Mouse (Mus musculus) kidney, embryonic 15.5 days (tissue): ENCODE measurements at regions not wholly inside any gene's neighbourhood (a gene's known extent, or its start where the extent isn't known, plus 50 kb on each side); places are given as distances from the start of the nearest gene placed in this dataset.

ENCODE experiments used
- ATAC-seq: fragments of 200-750 bp; cut with Nextera tagmentation; replicated peaks from 2 replicates; pipeline ENCODE4 v1.8.0; 2017; ENCODE audit warnings: moderate TSS enrichment; ENCODE audit not compliant: low FRiP score
- H3K27ac ChIP-seq: fragments of 300-500 bp; sonication (generic); 2 replicates; pipeline ENCODE4 v1.5.1; 2015; ENCODE audit warnings: mild to moderate bottlenecking, inconsistent platforms
- H3K27me3 ChIP-seq: fragments of 300-500 bp; sonication (generic); 2 replicates; pipeline ENCODE4 v1.6.1; 2015; ENCODE audit warnings: inconsistent platforms
- H3K36me3 ChIP-seq: fragments of 300-500 bp; sonication (generic); 2 replicates; pipeline ENCODE4 v1.6.1; 2015; ENCODE audit warnings: inconsistent platforms
- H3K4me1 ChIP-seq: fragments of 300-500 bp; sonication (generic); 2 replicates; pipeline ENCODE4 v1.6.1; 2015; ENCODE audit warnings: inconsistent platforms
- H3K4me2 ChIP-seq: fragments of 300-500 bp; sonication (generic); 2 replicates; pipeline ENCODE4 v1.6.1; 2015; ENCODE audit warnings: moderate library complexity, mild to moderate bottlenecking, inconsistent platforms
- H3K4me3 ChIP-seq: fragments of 300-500 bp; sonication (generic); replicated peaks from 2 replicates; pipeline ENCODE4 v1.5.1; 2015; ENCODE audit warnings: mild to moderate bottlenecking, inconsistent platforms
- H3K9ac ChIP-seq: fragments of 300-500 bp; sonication (generic); 2 replicates; pipeline ENCODE4 v1.6.1; 2015; ENCODE audit warnings: mild to moderate bottlenecking, inconsistent platforms
- H3K9me3 ChIP-seq: fragments of 300-500 bp; sonication (generic); replicated peaks from 2 replicates; pipeline ENCODE4 v1.6.1; 2016; ENCODE audit warnings: inconsistent platforms
- WGBS: fragments of 180-500 bp; shearing (Covaris S2); methylation state at CpG from one replicate; pipeline ENCODE4 v1.1.7; 2015; ENCODE audit warnings: mixed read lengths; 5-methylcytosine and 5-hydroxymethylcytosine counted together

DNA sequence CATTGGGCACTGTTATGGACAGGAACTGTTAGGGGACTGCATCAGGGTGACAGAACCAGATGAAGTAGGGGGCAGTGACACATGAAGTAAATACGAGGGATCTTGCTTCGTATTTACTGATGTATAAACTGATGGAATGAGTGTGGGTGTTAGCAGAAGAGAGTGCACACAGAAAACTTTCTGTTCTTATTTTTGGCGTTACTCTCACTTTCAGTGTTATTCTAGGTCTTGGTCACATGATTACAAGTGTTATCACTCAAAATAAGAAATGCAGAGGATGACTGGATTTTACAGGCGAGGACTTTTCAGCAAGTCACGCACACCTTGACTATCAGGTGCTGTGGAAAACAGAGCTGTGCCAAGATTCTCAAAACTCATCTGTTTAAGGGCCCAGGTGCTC is 185.6 kb upstream of the Arhgap24 start:
- 84% methylated on average over 5 of the region's 5 CpGs for WGBS
- no peaks in the 10 kb centered on the region for H3K27me3 ChIP-seq
- no peak for ATAC-seq

DNA sequence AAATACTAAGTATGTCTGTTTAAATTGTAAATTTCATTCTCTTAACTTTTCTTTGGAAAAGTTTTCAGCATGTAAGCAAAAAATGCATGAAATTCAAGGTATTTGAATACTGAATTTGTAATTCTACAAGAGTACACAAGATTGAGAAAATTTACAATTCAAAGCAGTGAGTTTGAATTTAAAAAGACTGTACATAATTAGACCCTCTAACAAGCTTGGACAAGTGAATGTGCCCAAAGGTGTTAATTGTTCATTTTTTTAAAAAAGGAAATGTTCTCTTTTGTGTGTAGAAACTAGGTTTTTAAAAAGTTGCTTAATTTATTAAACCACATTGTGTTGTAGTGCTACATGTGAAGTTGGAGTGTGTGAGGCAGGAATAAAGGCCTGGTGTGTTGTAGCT is 174.9 kb upstream of the Arhgap24 start:
- no peaks in the 10 kb centered on the region for H3K4me1 ChIP-seq
- no peak for ATAC-seq
- no peaks in the 10 kb centered on the region for H3K27me3 ChIP-seq
- H3K9ac ChIP-seq = no peak overlapping the region
- H3K36me3 ChIP-seq = no peaks in the 10 kb centered on the region
- no peak overlapping the region for H3K4me2 ChIP-seq
- no peak overlapping the region for H3K27ac ChIP-seq
- no peak overlapping the region for H3K4me3 ChIP-seq
- H3K9me3 ChIP-seq = no peaks in the 10 kb centered on the region

More for the DNA sequence above, 185.6 kb upstream of the Arhgap24 start:
- Histone ChIP-seq H3K4me2 (no peak overlapping the region), H3K27ac (no peak overlapping the region), H3K9ac (no peak overlapping the region), H3K4me3 (no peak overlapping the region), H3K36me3 (no peaks in the 10 kb centered on the region), H3K9me3 (no peaks in the 10 kb centered on the region), H3K4me1 (no peaks in the 10 kb centered on the region)

DNA sequence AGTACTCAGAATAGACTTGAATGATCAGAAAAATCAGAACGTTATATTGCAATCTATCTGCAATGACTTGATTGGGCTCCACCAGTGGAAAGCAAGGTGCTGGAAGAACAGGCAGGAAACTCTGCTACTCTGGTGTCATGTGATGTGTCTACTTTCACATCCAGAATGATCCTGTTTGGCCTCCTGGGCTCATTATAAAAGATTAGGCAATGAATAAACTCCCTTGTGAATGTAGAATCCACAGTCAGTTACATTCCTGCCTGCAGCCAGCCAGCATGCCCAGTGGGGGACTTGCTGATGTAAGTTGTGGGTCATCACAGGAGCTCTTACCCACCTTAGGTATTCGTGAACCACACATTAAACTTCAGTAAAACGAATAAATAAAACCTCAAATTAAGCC is 174.5 kb upstream of the Arhgap24 start:
- H3K4me3 ChIP-seq = no peak overlapping the region
- H3K27ac ChIP-seq = no peak overlapping the region
- no peak overlapping the region for H3K4me2 ChIP-seq
- H3K9ac ChIP-seq = no peak overlapping the region
- no peaks in the 10 kb centered on the region for H3K4me1 ChIP-seq
- no peaks in the 10 kb centered on the region for H3K27me3 ChIP-seq
- H3K9me3 ChIP-seq = no peaks in the 10 kb centered on the region
- no peaks in the 10 kb centered on the region for H3K36me3 ChIP-seq
- WGBS = 72% methylated on average over 3 of the region's 3 CpGs
- no peak for ATAC-seq

DNA sequence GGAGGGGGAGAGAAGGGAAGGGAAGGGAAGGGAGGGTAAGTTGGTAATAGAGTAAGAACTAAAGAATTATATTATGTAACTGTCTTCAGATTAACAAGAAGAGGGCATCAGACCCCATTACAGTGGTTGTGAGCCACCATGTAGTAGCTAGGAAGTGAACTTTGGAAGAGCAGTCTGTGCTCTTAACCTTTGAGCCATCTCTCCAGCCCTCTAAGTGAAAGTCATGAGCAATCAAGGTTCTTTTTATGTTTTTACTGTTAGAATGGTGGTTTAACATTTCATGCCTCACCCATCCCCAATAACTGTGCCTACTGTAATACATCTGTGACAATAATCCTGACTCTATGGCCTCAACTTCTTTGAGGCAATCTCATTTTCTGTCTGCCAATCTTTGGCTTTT is 169.6 kb upstream of the Arhgap24 start:
- no peak for ATAC-seq

DNA sequence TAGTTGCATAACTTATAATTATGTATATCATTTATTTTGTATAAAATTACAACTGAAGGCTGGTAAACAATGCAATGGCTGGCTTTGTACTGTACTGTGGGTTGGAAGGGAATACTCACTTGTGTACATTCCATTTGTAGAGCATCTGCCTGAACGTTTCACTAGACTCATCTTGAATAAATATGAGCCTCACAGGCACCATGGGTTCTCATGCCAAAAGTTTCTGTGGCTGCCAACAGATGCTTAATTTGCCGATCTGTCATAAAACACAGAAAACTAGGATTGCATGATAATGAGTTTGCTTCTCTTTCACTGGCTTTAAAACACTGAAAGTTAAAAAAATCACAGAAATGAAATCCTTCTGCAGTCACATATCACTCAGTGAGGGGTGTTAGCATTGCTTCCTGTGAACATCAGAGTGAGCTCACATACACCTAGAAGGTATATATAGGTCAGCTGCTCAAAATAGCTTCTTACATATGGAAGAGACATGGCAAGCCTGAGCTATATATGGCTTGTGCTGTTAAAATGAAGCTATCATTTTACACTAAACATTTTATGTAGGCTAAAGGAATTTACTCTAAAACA is 152.9 kb upstream of the Arhgap24 start:
- H3K4me2 ChIP-seq = no peak overlapping the region
- WGBS = 79% methylated on average over 2 of the region's 2 CpGs
- H3K36me3 ChIP-seq = no peaks in the 10 kb centered on the region

More for the DNA sequence above, 169.6 kb upstream of the Arhgap24 start:
- Histone ChIP-seq H3K4me2 (no peak overlapping the region), H3K36me3 (no peaks in the 10 kb centered on the region), H3K4me3 (no peak overlapping the region), H3K9me3 (no peaks in the 10 kb centered on the region), H3K4me1 (no peaks in the 10 kb centered on the region), H3K27ac (no peak overlapping the region), H3K27me3 (no peaks in the 10 kb centered on the region), H3K9ac (no peak overlapping the region)

DNA sequence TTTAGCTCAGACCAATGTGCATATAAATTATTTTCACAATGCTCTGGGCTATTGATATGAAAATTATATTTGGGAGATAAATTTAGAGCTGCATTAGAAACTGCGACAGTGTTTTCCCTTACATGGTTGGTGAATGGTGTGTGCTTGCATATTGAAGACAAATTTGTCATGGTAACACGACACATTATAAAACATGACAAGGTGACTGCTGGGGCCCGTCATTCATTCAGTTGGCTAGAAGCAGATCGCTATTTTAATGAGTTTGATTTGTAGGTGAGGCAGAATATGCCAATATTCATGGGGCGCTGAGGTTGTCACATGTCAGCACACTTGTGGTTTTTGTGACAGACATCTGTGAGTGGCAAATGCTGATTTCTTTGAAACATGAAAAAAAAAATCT is 147.3 kb upstream of the Arhgap24 start:
- WGBS = 85% methylated on average over 5 of the region's 5 CpGs

More for the DNA sequence above, 152.9 kb upstream of the Arhgap24 start:
- no peak overlapping the region for H3K9ac ChIP-seq
- no peak overlapping the region for H3K4me3 ChIP-seq
- ATAC-seq = no peak
- no peaks in the 10 kb centered on the region for H3K27me3 ChIP-seq
- no peak overlapping the region for H3K27ac ChIP-seq
- no peaks in the 10 kb centered on the region for H3K4me1 ChIP-seq
- H3K9me3 ChIP-seq = no peaks in the 10 kb centered on the region

DNA sequence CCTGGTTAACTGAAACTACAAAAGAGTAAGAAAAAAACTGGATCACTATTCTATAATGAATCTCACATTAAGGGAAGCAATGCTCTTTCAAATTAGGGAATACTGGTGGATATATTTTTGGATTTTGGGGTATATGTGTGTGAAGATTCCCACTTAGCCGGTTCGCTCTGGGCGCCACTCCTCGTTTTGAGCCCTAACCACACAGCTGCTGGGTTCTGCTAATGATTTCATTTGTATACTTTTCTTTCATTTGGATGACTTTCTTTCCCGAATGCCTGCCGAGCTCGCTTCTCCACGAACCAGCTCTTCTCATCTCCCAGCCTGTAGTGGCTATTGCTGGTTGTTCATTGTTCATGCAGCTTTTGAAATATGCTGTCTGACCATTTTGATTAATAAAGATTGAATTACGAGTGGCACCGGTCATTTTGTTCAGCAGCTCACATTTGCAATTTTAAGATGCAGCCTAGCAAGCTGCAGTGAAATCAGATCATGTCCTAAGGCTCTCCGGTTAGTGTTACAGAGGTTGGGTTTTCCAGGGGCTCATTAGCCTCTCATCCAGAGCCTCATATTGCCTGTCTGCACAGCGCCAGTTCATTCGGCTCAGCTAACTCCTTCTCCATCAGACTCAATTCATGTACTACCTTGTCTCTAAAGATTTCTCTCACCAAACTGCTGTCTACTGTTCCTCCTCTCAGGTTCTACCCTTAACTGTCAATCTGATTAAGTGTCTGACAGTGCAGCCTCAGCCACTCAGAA is 146.6 kb upstream of the Arhgap24 start:
- WGBS = 66% methylated on average over 13 of the region's 13 CpGs
- H3K36me3 ChIP-seq = no peaks in the 10 kb centered on the region
- H3K4me1 ChIP-seq = no peaks in the 10 kb centered on the region

More for the DNA sequence above, 147.3 kb upstream of the Arhgap24 start:
- Histone ChIP-seq H3K9ac (no peak overlapping the region), H3K36me3 (no peaks in the 10 kb centered on the region), H3K27ac (no peak overlapping the region), H3K9me3 (no peaks in the 10 kb centered on the region), H3K27me3 (no peaks in the 10 kb centered on the region), H3K4me1 (no peaks in the 10 kb centered on the region), H3K4me2 (no peak overlapping the region), H3K4me3 (no peak overlapping the region)
- ATAC-seq = no peak

DNA sequence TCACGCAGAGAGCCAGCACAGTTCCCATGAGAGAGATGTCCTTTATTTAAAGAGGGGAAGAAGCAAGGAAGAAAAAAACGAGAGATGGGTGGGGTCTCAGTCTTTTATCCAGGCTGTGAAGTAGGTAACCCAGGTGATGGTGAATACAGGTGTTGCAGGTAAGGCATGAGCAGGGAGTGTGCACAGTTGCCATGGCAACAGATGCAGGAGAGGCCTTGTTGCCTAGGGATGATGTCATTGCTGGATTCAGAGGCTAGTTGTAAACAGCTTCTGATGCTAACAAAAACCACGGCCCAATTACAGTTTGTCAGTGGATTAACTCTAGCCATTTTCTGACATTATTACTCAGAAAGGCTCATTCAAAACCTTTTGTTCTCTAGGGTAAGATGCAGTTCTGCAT is 114.7 kb upstream of the Arhgap24 start:
- WGBS = 80% methylated on average over 3 of the region's 3 CpGs
- Histone ChIP-seq H3K9ac (no peak overlapping the region), H3K27me3 (no peaks in the 10 kb centered on the region), H3K27ac (no peak overlapping the region), H3K4me1 (no peaks in the 10 kb centered on the region), H3K36me3 (no peaks in the 10 kb centered on the region), H3K4me3 (no peak overlapping the region), H3K9me3 (no peaks in the 10 kb centered on the region), H3K4me2 (no peak overlapping the region)
- ATAC-seq = no peak

More for the DNA sequence above, 146.6 kb upstream of the Arhgap24 start:
- no peak overlapping the region for H3K4me3 ChIP-seq
- no peaks in the 10 kb centered on the region for H3K9me3 ChIP-seq
- no peak overlapping the region for H3K4me2 ChIP-seq
- no peaks in the 10 kb centered on the region for H3K27me3 ChIP-seq
- no peak for ATAC-seq
- no peak overlapping the region for H3K9ac ChIP-seq
- H3K27ac ChIP-seq = no peak overlapping the region

DNA sequence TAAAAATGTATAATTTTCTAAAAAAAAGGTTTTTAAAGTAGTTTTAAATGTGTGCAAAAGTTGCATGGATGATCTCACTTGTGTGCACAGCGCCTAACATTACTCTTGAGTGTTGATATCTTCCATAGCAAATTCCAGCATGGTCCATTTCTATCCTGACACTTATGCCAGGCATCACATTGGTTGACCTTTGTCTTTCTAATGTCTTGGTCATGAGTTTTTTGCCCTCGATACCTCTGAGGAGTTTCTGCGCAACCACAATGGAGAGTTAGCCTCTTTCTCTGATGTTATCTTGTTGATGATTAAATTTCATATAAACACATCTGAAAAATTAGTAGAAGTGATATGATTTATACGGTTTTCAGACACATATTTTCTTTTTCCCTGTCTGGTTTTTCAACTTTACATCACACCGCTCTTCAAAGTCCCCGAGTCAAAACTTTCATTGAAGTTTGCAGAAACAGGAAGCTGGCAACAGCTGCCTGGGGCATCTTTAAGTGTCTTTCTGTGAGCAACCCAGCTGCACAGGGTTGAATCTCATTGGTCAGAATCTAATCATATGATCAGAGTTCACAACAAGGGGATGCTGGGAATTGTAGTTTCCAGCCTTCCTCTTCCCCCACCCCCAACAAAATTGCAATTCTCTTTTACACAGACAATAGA is 107.8 kb upstream of the Arhgap24 start:
- H3K9ac ChIP-seq = no peak overlapping the region
- H3K27ac ChIP-seq = no peak overlapping the region
- no peaks in the 10 kb centered on the region for H3K9me3 ChIP-seq
- WGBS = 67% methylated on average over 6 of the region's 6 CpGs
- ATAC-seq = peak; percentile 79
- no peaks in the 10 kb centered on the region for H3K36me3 ChIP-seq
- no peaks in the 10 kb centered on the region for H3K27me3 ChIP-seq
- peaks cover 9% of the 10 kb centered on the region; the same call in 1 of the 2 replicates for H3K4me1 ChIP-seq
- H3K4me2 ChIP-seq = peak overlapping the region; percentile 30; the same call in 1 of the 2 replicates
- 0 out of 2 replicates have a peak overlapping the region, but pooled peaks have one; percentile 17 for H3K4me3 ChIP-seq

DNA sequence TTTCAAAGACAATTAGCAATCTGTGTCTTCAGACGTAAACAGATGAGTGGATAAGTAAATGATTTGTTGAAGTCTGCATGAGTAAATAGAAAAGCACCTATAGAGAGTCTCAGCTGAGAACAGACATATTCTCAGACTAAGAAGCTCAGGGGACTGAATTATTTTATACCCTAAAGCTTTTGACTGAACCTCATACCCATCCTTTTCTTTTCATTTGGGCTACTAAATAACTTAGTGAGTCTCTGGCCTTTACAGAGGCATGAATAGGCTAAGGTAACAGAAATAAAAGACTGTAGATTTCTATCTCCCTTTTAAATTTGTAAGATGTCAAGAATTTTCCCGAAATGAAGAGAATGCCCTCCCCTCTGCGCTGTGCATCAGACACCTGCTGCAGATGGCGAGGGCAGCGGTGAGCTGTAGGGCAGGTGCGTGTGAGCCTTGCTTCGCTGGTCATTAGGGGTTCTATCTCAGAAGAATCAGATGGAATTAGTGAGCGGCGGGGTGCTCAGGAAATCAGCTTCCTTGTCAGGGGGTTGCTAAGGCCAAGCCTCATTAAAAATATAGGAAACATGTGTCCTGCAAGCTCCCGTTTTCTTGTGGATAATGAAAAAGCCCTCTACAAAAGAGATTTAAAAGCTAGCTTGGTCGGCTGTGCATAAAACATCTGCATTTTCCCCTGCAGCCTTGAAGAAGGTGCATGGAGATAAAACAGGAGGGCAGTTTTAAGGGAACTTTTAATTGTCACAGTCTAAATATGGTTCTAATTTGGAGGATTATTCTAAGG is 107.0 kb upstream of the Arhgap24 start:
- no peaks in the 10 kb centered on the region for H3K27me3 ChIP-seq
- 0 out of 2 replicates have a peak, but pooled peaks have one; percentile 12 for ATAC-seq
- H3K9ac ChIP-seq = no peak overlapping the region
- H3K9me3 ChIP-seq = no peaks in the 10 kb centered on the region
- no peak overlapping the region for H3K4me2 ChIP-seq
- WGBS = 45% methylated on average over 11 of the region's 11 CpGs
- no peaks in the 10 kb centered on the region for H3K36me3 ChIP-seq
- peaks cover 9% of the 10 kb centered on the region for H3K4me1 ChIP-seq
- H3K27ac ChIP-seq = no peak overlapping the region
- no peak overlapping the region for H3K4me3 ChIP-seq

DNA sequence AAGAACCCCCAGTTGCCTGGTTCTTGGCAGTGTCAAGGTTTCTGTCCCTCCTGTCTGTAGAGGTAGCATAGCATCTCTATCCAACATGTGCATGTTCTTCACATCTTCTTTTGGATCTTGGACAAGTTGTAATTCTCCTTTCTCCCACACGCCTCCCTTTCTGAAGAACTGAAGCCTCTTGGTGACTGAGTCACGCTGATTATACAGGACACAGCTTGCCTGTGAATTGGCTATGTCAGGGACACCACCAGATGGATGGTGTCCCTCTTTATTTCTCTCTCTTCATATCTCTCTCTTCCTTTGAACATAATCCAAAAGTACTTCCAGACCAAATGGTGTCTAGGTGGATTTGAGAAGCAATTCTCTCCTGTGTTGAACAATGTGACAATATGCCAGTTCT is 105.9 kb upstream of the Arhgap24 start:
- H3K9me3 ChIP-seq = no peaks in the 10 kb centered on the region
- peaks cover 9% of the 10 kb centered on the region for H3K4me1 ChIP-seq
- H3K9ac ChIP-seq = no peak overlapping the region
- no peaks in the 10 kb centered on the region for H3K27me3 ChIP-seq
- no peak for ATAC-seq
- H3K4me3 ChIP-seq = no peak overlapping the region
- WGBS = 68% methylated on average over 2 of the region's 2 CpGs
- no peaks in the 10 kb centered on the region for H3K36me3 ChIP-seq
- no peak overlapping the region for H3K27ac ChIP-seq
- no peak overlapping the region for H3K4me2 ChIP-seq

DNA sequence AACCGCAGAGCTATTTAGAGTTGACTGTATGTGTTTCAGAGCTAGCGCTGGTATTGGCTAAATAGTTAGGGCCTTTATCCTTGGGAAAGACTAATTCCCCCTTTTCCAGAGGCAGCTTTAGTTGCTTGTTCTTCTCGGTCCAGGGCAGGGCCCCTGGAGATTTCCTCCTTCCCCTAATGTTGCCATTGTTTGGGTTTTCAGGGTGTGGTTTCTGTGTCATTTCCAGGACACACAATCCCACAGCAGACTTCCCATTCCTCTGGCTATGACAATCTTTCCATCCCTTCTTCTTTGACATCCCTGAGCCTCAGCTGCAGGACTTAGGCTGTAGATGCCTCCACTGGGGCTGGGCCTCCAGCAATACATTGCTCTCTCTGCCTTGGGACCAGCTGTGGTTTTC is 87.2 kb upstream of the Arhgap24 start:
- Histone ChIP-seq H3K36me3 (no peaks in the 10 kb centered on the region), H3K9me3 (no peaks in the 10 kb centered on the region), H3K27me3 (no peaks in the 10 kb centered on the region), H3K4me2 (no peak overlapping the region), H3K27ac (no peak overlapping the region), H3K4me1 (0 out of 2 replicates have a peak, but pooled peaks cover 2% of the 10 kb centered on the region), H3K4me3 (no peak overlapping the region), H3K9ac (no peak overlapping the region)
- WGBS = 85% methylated on average over 3 of the region's 3 CpGs
- no peak for ATAC-seq
